Mouse (Mus musculus) heart, postnatal 0 days (tissue): ENCODE data around the gene Armt1.

Source experiments
- CTCF ChIP-seq: IDR thresholded peaks from 2 replicates; pipeline ENCODE4 v1.5.1; 2016; ENCODE audit warnings: antibody characterized with exemption, control low read depth, low read depth
- EP300 ChIP-seq: IDR thresholded peaks from 2 replicates; pipeline ENCODE4 v1.6.1; 2016; ENCODE audit warnings: antibody characterized with exemption, low read depth

GRCm38 (mm10) chr10:4476604-4477003 lies 44.3 kb downstream of the Armt1 start:
- TF ChIP-seq CTCF, result no peak
- TF ChIP-seq EP300, result no peak
